Mouse (Mus musculus) kidney, postnatal 14 days (tissue): ENCODE measurements around the gene Fam192a.

ENCODE experiments used
- DNase-seq: peaks from one replicate; pipeline ENCODE4 v3.0.0; 2022; ENCODE audit warnings: mixed read lengths

Gene Fam192a

GRCm38 (mm10) chr8:94569419-94569818 lies 32.4 kb downstream of the Fam192a start:
- no peak for DNase-seq

GRCm38 (mm10) chr8:94568098-94568497 lies 33.7 kb downstream of the Fam192a start:
- DNase-seq = no peak

- DNase-seq = no peak
Observed at GRCm38 (mm10) chr8:94567159-94567849, 34.5 kb downstream of the Fam192a start.

GRCm38 (mm10) chr8:94566446-94567158 lies 35.2 kb downstream of the Fam192a start:
- DNase-seq = peak; percentile 39

- no peak for DNase-seq
Observed at GRCm38 (mm10) chr8:94566033-94566432, 35.8 kb downstream of the Fam192a start.

GRCm38 (mm10) chr8:94564421-94564820 lies 37.4 kb downstream of the Fam192a start:
- DNase-seq = no peak

GRCm38 (mm10) chr8:94561256-94561655 lies 40.5 kb downstream of the Fam192a start:
- DNase-seq = no peak

GRCm38 (mm10) chr8:94557281-94557680 lies 44.5 kb downstream of the Fam192a start:
- no peak for DNase-seq

- DNase-seq = no peak
Observed at GRCm38 (mm10) chr8:94552696-94553095, 49.1 kb downstream of the Fam192a start.

GRCm38 (mm10) chr8:94551471-94552422 lies 50.0 kb downstream of the Fam192a start:
- DNase-seq = no peak

GRCm38 (mm10) chr8:94549998-94550397 lies 51.8 kb downstream of the Fam192a start:
- DNase-seq = peak; percentile 32

GRCm38 (mm10) chr8:94549482-94549881 lies 52.3 kb downstream of the Fam192a start:
- DNase-seq = no peak

- DNase-seq = no peak
Observed at GRCm38 (mm10) chr8:94549041-94549440, 52.8 kb downstream of the Fam192a start.

- DNase-seq = no peak
Observed at GRCm38 (mm10) chr8:94543981-94544380, 57.8 kb downstream of the Fam192a start.

- DNase-seq = no peak
Observed at GRCm38 (mm10) chr8:94540889-94541795, 60.7 kb downstream of the Fam192a start.

- DNase-seq = no peak
Observed at GRCm38 (mm10) chr8:94540025-94540424, 61.8 kb downstream of the Fam192a start.

GRCm38 (mm10) chr8:94537456-94537855 lies 64.3 kb downstream of the Fam192a start:
- no peak for DNase-seq

GRCm38 (mm10) chr8:94535631-94536030 lies 66.2 kb downstream of the Fam192a start:
- peak; percentile 51 for DNase-seq

- DNase-seq = peak; percentile 81
Observed at GRCm38 (mm10) chr8:94534612-94535011, 67.2 kb downstream of the Fam192a start.

GRCm38 (mm10) chr8:94532873-94533671 lies 68.7 kb downstream of the Fam192a start, which contains the start of gene Cpne2:
Gene Cpne2 (plus strand): TSS chr8:94532990.
- peak; percentile 82 for DNase-seq

- DNase-seq = no peak
Observed at GRCm38 (mm10) chr8:94532525-94532872, 69.3 kb downstream of the Fam192a start.
